Comparison of ENCODE assay signal across 22 mouse cellular contexts in genomic region chr13:16100253-16100652, GRCm38 (mm10).
A peak's percentile ranks its signal among the peaks of the same experiment; 100 is the strongest.
DNase-seq lines count a peak whose midpoint lies in the region; ATAC-seq and TF ChIP-seq lines count a peak whose summit lies in the region.
"Had no signal": no experiment of that assay in that cellular context is flagged by ENCODE, and none has a peak within 500 bp of the region (broad histone marks: within the 10 kb centered on the region; RNA-seq: fewer than 3 reads in every experiment).

No protein-coding gene starts in this region.

- ATAC-seq in embryonic facial prominence, embryonic 15.5 days (ENCODE audit: insufficient number of reproducible peaks, low FRiP score, low TSS enrichment, low read depth): peak; percentile 34; the same call in 1 of the 2 replicates
- 0 out of 2 replicates have a peak, but pooled peaks have one; percentile 55 for ATAC-seq in hindbrain, embryonic 14.5 days (ENCODE audit: low FRiP score)
- ATAC-seq in hindbrain, embryonic 16.5 days: no peak
- ATAC-seq in midbrain, postnatal 0 days (ENCODE audit: low FRiP score): peak; percentile 54; the same call in 1 of the 2 replicates
- no peak for ATAC-seq in midbrain, embryonic 15.5 days (replicated peaks)
- ATAC-seq: activated CD4-positive, CD25-positive, alpha-beta regulatory T cell, adult 4 months; midbrain, embryonic 16.5 days had no signal

- WGBS in embryonic facial prominence, embryonic 15.5 days: 87% methylated on average over 15 of the region's 15 CpGs
- WGBS in embryonic facial prominence, embryonic 10.5 days: 89% methylated on average over 15 of the region's 15 CpGs
- 87% methylated on average over 13 of the region's 15 CpGs for WGBS in hindbrain, embryonic 14.5 days
- WGBS in hindbrain, embryonic 16.5 days: 86% methylated on average over 13 of the region's 15 CpGs
- WGBS in midbrain, postnatal 0 days: 92% methylated on average over 15 of the region's 15 CpGs
- WGBS in midbrain, embryonic 15.5 days: 82% methylated on average over 15 of the region's 15 CpGs

- DNase-seq in embryonic facial prominence, embryonic 10.5 days (ENCODE audit: low spot score): no peak
- no peak for DNase-seq in hindbrain, embryonic 14.5 days (ENCODE audit: low spot score)
- no peak for DNase-seq in midbrain, postnatal 0 days (ENCODE audit: low spot score)
- DNase-seq in cerebellum, adult 11-12 months: no peak
- no peak for DNase-seq in adrenal gland, postnatal 36 days
- DNase-seq: adrenal gland, adult 8-10 months; cerebellum, adult 2 months; cerebellum, postnatal 25 days; gastrocnemius, postnatal 36 days; heart, adult 2 months; kidney, adult 11 months; layer of hippocampus, adult 9-11 months; liver; lung, postnatal 10 days; thymus, adult 2 months; thymus, postnatal 4 days had no signal

- no peak overlapping the region for H3K27ac ChIP-seq in embryonic facial prominence, embryonic 15.5 days (replicated peaks)
- no peak overlapping the region for H3K27ac ChIP-seq in embryonic facial prominence, embryonic 10.5 days (replicated peaks)
- H3K27ac ChIP-seq in hindbrain, embryonic 14.5 days: no peak overlapping the region
- H3K27ac ChIP-seq in hindbrain, embryonic 16.5 days (ENCODE audit: low read depth, low read length): no peak overlapping the region
- H3K27ac ChIP-seq in midbrain, postnatal 0 days (ENCODE audit: low read depth, low read length): no peak overlapping the region
- no peak overlapping the region for H3K27ac ChIP-seq in midbrain, embryonic 15.5 days
- H3K27ac ChIP-seq: heart, adult 2 months; kidney, embryonic 15.5 days had no signal

- H3K36me3 ChIP-seq in embryonic facial prominence, embryonic 15.5 days: no peaks in the 10 kb centered on the region
- H3K36me3 ChIP-seq in embryonic facial prominence, embryonic 10.5 days (replicated peaks): no peaks in the 10 kb centered on the region
- H3K36me3 ChIP-seq in hindbrain, embryonic 14.5 days (replicated peaks; ENCODE audit: control insufficient read depth, insufficient read depth): no peaks in the 10 kb centered on the region
- H3K36me3 ChIP-seq in hindbrain, embryonic 16.5 days (ENCODE audit: control insufficient read depth, insufficient read depth, low read length): no peaks in the 10 kb centered on the region
- H3K36me3 ChIP-seq in midbrain, postnatal 0 days (ENCODE audit: insufficient read depth, low read length): no peaks in the 10 kb centered on the region
- H3K36me3 ChIP-seq in midbrain, embryonic 15.5 days (replicated peaks): no peaks in the 10 kb centered on the region
- H3K36me3 ChIP-seq: kidney, embryonic 15.5 days had no signal

- H3K9me3 ChIP-seq in embryonic facial prominence, embryonic 15.5 days (replicated peaks): peaks cover 11% of the 10 kb centered on the region
- peaks cover 18% of the 10 kb centered on the region for H3K9me3 ChIP-seq in embryonic facial prominence, embryonic 10.5 days
- H3K9me3 ChIP-seq in hindbrain, embryonic 14.5 days (ENCODE audit: control insufficient read depth, low read length): 0 out of 2 replicates have a peak, but pooled peaks cover 4% of the 10 kb centered on the region
- peaks cover 8% of the 10 kb centered on the region; the same call in 1 of the 2 replicates for H3K9me3 ChIP-seq in hindbrain, embryonic 16.5 days (ENCODE audit: control insufficient read depth, low read length)
- H3K9me3 ChIP-seq in midbrain, postnatal 0 days (ENCODE audit: low read length): no peaks in the 10 kb centered on the region
- no peaks in the 10 kb centered on the region for H3K9me3 ChIP-seq in midbrain, embryonic 15.5 days

- H3K4me3 ChIP-seq in embryonic facial prominence, embryonic 15.5 days (replicated peaks): no peak overlapping the region
- H3K4me3 ChIP-seq in embryonic facial prominence, embryonic 10.5 days: no peak overlapping the region
- no peak overlapping the region for H3K4me3 ChIP-seq in hindbrain, embryonic 14.5 days (replicated peaks; ENCODE audit: low read length)
- H3K4me3 ChIP-seq in hindbrain, embryonic 16.5 days (ENCODE audit: low read length): no peak overlapping the region
- no peak overlapping the region for H3K4me3 ChIP-seq in midbrain, postnatal 0 days (ENCODE audit: low read depth, low read length)
- no peak overlapping the region for H3K4me3 ChIP-seq in midbrain, embryonic 15.5 days
- H3K4me3 ChIP-seq: heart, adult 2 months; kidney, embryonic 15.5 days had no signal

- H3K4me1 ChIP-seq in embryonic facial prominence, embryonic 15.5 days: no peaks in the 10 kb centered on the region
- no peaks in the 10 kb centered on the region for H3K4me1 ChIP-seq in embryonic facial prominence, embryonic 10.5 days
- H3K4me1 ChIP-seq in hindbrain, embryonic 14.5 days (replicated peaks; ENCODE audit: control insufficient read depth, insufficient read depth, low read length): no peaks in the 10 kb centered on the region
- no peaks in the 10 kb centered on the region for H3K4me1 ChIP-seq in hindbrain, embryonic 16.5 days (ENCODE audit: control insufficient read depth, insufficient read depth, low read depth, low read length)
- no peaks in the 10 kb centered on the region for H3K4me1 ChIP-seq in midbrain, postnatal 0 days (ENCODE audit: insufficient read depth, low read length)
- no peaks in the 10 kb centered on the region for H3K4me1 ChIP-seq in midbrain, embryonic 15.5 days
- H3K4me1 ChIP-seq: kidney, embryonic 15.5 days had no signal

- no peak overlapping the region for H3K4me2 ChIP-seq in embryonic facial prominence, embryonic 15.5 days (replicated peaks)
- H3K4me2 ChIP-seq in hindbrain, embryonic 14.5 days (replicated peaks): no peak overlapping the region
- H3K4me2 ChIP-seq in hindbrain, embryonic 16.5 days (ENCODE audit: low read length): no peak overlapping the region
- H3K4me2 ChIP-seq in midbrain, postnatal 0 days (ENCODE audit: low read depth, low read length, poor library complexity, severe bottlenecking): no peak overlapping the region
- no peak overlapping the region for H3K4me2 ChIP-seq in midbrain, embryonic 15.5 days
- H3K4me2 ChIP-seq: kidney, embryonic 15.5 days had no signal

- TF ChIP-seq CTCF in midbrain, postnatal 0 days (IDR thresholded peaks at IDR 0.05): no peak

- H3K9ac ChIP-seq in embryonic facial prominence, embryonic 15.5 days: no peak overlapping the region
- H3K9ac ChIP-seq in hindbrain, embryonic 14.5 days: no peak overlapping the region
- H3K9ac ChIP-seq in hindbrain, embryonic 16.5 days (ENCODE audit: low read depth, low read length): no peak overlapping the region
- H3K9ac ChIP-seq in midbrain, postnatal 0 days (replicated peaks; ENCODE audit: low read length, poor library complexity, severe bottlenecking): no peak overlapping the region
- H3K9ac ChIP-seq in midbrain, embryonic 15.5 days: no peak overlapping the region
- H3K9ac ChIP-seq: kidney, embryonic 15.5 days had no signal

- no peaks in the 10 kb centered on the region for H3K27me3 ChIP-seq in embryonic facial prominence, embryonic 15.5 days
- no peaks in the 10 kb centered on the region for H3K27me3 ChIP-seq in embryonic facial prominence, embryonic 10.5 days (replicated peaks; ENCODE audit: low read depth, poor library complexity, severe bottlenecking)
- no peaks in the 10 kb centered on the region for H3K27me3 ChIP-seq in hindbrain, embryonic 14.5 days (ENCODE audit: control insufficient read depth, insufficient read depth, low read length)
- H3K27me3 ChIP-seq in hindbrain, embryonic 16.5 days (replicated peaks; ENCODE audit: control insufficient read depth, insufficient read depth, low read length): no peaks in the 10 kb centered on the region
- H3K27me3 ChIP-seq in midbrain, postnatal 0 days (ENCODE audit: insufficient read depth, low read length): no peaks in the 10 kb centered on the region
- H3K27me3 ChIP-seq in midbrain, embryonic 15.5 days (replicated peaks): no peaks in the 10 kb centered on the region
- H3K27me3 ChIP-seq: kidney, embryonic 15.5 days had no signal

Comparison
In these comparisons a context has a peak if more than half of its experiments do, and no peak if none do; other contexts are left out.
1. ATAC-seq: peak in embryonic facial prominence, embryonic 15.5 days (single experiment), hindbrain, embryonic 14.5 days (single experiment) and midbrain, postnatal 0 days (single experiment); none in hindbrain, embryonic 16.5 days (single experiment) and midbrain, embryonic 15.5 days (single experiment).